Mouse (Mus musculus) adrenal gland, postnatal 14 days (tissue): Measurements from ENCODE around the gene Ushbp1. TPM values are rescaled to one million over a fixed set of nuclear protein-coding genes. Genes with fewer than 3 reads are reported as not detected.

Experiments
- DNase-seq: peaks from one replicate; pipeline ENCODE4 v3.0.0; 2021; ENCODE audit warnings: mixed read lengths
- total RNA-seq: library from RNA; stranded (reverse); gene quantifications from 2 replicates; pipeline ENCODE4 v1.2.3, GENCODE M21; 2021

The Ushbp1 gene
- total RNA-seq, 1 experiment from 2014 or later = 30.9 TPM

- peak; percentile 4 for DNase-seq
Measured at GRCm38 (mm10) chr8:71394481-71394880, 1.1 kb downstream of the Ushbp1 start.

- peak; percentile 75 for DNase-seq
Measured at GRCm38 (mm10) chr8:71392871-71393270, 2.7 kb downstream of the Ushbp1 start.

GRCm38 (mm10) chr8:71392391-71392790 lies 3.2 kb downstream of the Ushbp1 start:
- no peak for DNase-seq

GRCm38 (mm10) chr8:71391696-71392095 lies 3.9 kb downstream of the Ushbp1 start:
- no peak for DNase-seq

- DNase-seq = no peak
Measured at GRCm38 (mm10) chr8:71388267-71388666, 7.3 kb downstream of the Ushbp1 start.

GRCm38 (mm10) chr8:71385212-71385835 lies 10.3 kb downstream of the Ushbp1 start:
- no peak for DNase-seq

GRCm38 (mm10) chr8:71383860-71384259 lies 11.7 kb downstream of the Ushbp1 start:
- no peak for DNase-seq

- peak; percentile 51 for DNase-seq
Measured at GRCm38 (mm10) chr8:71383396-71383795, 12.2 kb downstream of the Ushbp1 start.

GRCm38 (mm10) chr8:71381971-71382961 lies 13.3 kb downstream of the Ushbp1 start:
- peak; percentile 94 for DNase-seq

- peak; percentile 84 for DNase-seq
Measured at GRCm38 (mm10) chr8:71381421-71381970, 14.1 kb downstream of the Ushbp1 start, which contains the start of gene Nr2f6. Gene Nr2f6, minus strand, starts transcription at chr8:71381960.

GRCm38 (mm10) chr8:71380178-71381171 lies 15.1 kb downstream of the Ushbp1 start:
- peak; percentile 59 for DNase-seq

- DNase-seq = no peak
Measured at GRCm38 (mm10) chr8:71379512-71380075, 16.0 kb downstream of the Ushbp1 start.

GRCm38 (mm10) chr8:71379008-71379407 lies 16.6 kb downstream of the Ushbp1 start:
- DNase-seq = no peak

- DNase-seq = no peak
Measured at GRCm38 (mm10) chr8:71376423-71377030, 19.1 kb downstream of the Ushbp1 start.

- DNase-seq = peak; percentile 86
Measured at GRCm38 (mm10) chr8:71375581-71376422, 19.8 kb downstream of the Ushbp1 start.

- peak; percentile 44 for DNase-seq
Measured at GRCm38 (mm10) chr8:71374616-71375206, 20.9 kb downstream of the Ushbp1 start.

GRCm38 (mm10) chr8:71373000-71373399 lies 22.6 kb downstream of the Ushbp1 start:
- no peak for DNase-seq

- no peak for DNase-seq
Measured at GRCm38 (mm10) chr8:71372427-71372826, 23.2 kb downstream of the Ushbp1 start.

GRCm38 (mm10) chr8:71371236-71371848 lies 24.3 kb downstream of the Ushbp1 start, which contains the start of gene Ocel1:
Gene Ocel1, plus strand, starts transcription at chr8:71371298.
- peak; percentile 98 for DNase-seq
